Mouse (Mus musculus): ENCODE data around the gene Mut. TPM values are rescaled to one million over a fixed set of nuclear protein-coding genes. Genes with fewer than 3 reads are reported as not detected.

The Mut gene
- polyA plus RNA-seq (2015; fragmentation: Nextera tagmentation; extraction: Ambion mirVana) = 22.4 and 25.7 TPM in 2 replicates

DNA sequence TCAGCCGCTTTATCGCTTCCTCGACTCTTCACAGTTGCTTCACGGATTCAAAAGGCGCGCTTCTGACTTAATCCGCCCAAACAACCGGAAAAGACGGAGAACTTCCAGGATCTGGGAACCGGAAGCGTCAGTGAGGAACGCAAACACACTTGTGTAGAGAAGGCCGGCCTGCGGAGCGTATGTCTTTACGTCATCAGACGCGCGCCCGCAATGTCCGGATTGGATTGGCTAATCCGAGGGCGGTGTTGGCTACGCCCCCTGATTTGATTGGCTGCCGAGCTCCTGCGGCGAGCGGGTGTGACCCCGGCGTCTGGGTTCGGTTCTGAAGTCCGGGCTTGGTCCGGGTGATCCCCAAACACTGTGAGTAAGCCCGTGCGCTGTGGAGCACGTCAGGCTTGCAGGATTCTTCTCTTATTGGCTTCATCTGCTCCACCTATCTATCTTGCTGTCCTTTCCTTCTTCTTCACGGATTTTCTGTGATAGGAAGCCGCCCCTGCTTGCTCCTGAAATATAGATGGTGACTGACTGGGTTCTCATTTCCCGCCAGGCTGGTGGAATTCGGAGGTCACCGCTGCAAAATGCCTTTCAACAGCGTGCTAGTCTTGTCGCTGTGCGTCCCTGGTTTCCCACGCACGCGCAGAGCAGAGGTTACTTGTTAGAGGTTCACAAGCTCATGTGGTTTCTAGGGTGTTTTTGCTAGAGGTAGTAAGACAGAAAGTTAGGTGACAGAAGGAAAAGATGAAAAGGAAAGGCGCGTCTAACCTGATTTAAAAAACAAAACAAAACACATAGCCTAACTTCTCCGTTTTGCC is at the start of gene Mut, which contains the start of gene Cenpq:
Gene Mut, plus strand, starts transcription at position 266 of the 812 bp plus-strand sequence.
Gene Cenpq, minus strand, starts transcription at position 628 of the 812 bp plus-strand sequence.
- H3K27me3 ChIP-seq (replicated peaks; ENCODE audit: control insufficient read depth, insufficient read depth, low read length) = no peaks in the 10 kb centered on the region
- H3K9me3 ChIP-seq (ENCODE audit: control insufficient read depth) = no peaks in the 10 kb centered on the region
- WGBS = 0% methylated on average over 50 of the region's 50 CpGs
- peaks cover 13% of the 10 kb centered on the region for H3K36me3 ChIP-seq (ENCODE audit: control insufficient read depth, insufficient read depth)
- TF ChIP-seq CTCF (IDR thresholded peaks at IDR 0.05; ENCODE audit: low read depth) = no peak
- H3K4me1 ChIP-seq (replicated peaks; ENCODE audit: control insufficient read depth, insufficient read depth, low read length) = no peaks in the 10 kb centered on the region
- peak within 1 kb of the TSS; percentile 64 for H3K4me3 ChIP-seq (ENCODE audit: low read depth, low read length)
- peak within 1 kb of the TSS; percentile 82 for H3K4me2 ChIP-seq (replicated peaks; ENCODE audit: low read depth)
- peak within 1 kb of the TSS; percentile 62 for H3K9ac ChIP-seq (ENCODE audit: low read depth, low read length)
- peak within 1 kb of the TSS; percentile 82 for H3K27ac ChIP-seq (ENCODE audit: low read depth, low read length)
- ATAC-seq = peak; percentile 100

DNA sequence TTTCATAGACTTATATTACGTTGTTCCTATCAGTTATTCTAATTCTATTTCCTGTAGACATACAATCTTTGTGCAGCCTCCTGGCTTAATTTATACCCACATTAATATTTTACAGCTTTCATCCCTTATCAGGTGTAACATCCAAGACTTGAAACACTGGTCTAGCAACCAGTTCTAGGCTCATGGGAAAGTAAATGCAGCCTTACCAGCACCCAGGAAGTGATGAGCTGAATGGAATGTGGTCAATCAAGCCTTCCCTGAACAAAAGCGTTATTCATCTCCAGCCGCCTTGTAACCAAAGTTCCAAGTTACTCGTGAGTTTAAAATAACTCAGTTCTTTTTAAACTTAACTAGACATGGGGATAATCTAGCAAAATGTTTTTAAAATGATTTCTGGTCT is 49.3 kb upstream of the Mut start:
- H3K27me3 ChIP-seq (replicated peaks; ENCODE audit: control insufficient read depth, insufficient read depth, low read length) = no peaks in the 10 kb centered on the region
- H3K27ac ChIP-seq (ENCODE audit: low read depth, low read length) = no peak overlapping the region
- no peaks in the 10 kb centered on the region for H3K9me3 ChIP-seq (ENCODE audit: control insufficient read depth)
- no peaks in the 10 kb centered on the region for H3K36me3 ChIP-seq (ENCODE audit: control insufficient read depth, insufficient read depth)
- H3K9ac ChIP-seq (ENCODE audit: low read depth, low read length) = no peak overlapping the region
- TF ChIP-seq CTCF (IDR thresholded peaks at IDR 0.05; ENCODE audit: low read depth) = no peak
- no peak for ATAC-seq
- H3K4me3 ChIP-seq (ENCODE audit: low read depth, low read length) = no peak overlapping the region
- no peak overlapping the region for H3K4me2 ChIP-seq (replicated peaks; ENCODE audit: low read depth)
- no peaks in the 10 kb centered on the region for H3K4me1 ChIP-seq (replicated peaks; ENCODE audit: control insufficient read depth, insufficient read depth, low read length)
- 39% methylated on average over 4 of the region's 4 CpGs for WGBS

DNA sequence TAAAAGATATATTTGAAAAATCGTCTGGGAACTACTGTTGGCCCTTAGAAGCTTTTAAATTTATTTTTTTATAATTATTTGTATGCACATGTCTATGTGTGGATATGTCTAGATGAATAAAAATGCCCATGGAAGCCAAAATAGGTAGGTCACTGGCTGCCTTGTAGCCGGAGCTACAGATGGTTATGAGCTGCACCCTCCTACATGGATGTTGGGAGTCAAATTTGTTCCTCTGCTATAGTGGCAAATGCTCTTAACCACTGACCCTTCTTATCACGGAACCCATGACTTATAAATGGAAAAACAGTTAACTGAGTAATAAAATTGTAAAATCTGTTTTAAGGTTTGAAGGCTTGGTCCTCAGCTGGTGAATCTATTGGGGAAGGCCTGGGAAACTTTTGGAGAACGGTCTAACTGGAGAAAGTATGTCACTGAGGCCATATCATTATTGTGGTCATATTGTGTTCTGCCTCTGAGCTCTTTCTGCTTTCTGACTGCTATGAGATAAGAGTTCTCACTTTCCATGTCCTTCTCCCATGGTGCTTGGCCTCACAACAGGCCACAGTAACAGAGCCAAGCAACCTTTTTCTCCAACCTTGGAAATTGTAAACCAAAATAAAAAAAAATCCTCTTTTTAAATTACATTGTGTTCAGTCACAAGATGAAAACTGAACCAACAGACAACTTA is 46.5 kb upstream of the Mut start:
- Histone ChIP-seq H3K27me3 (replicated peaks; ENCODE audit: control insufficient read depth, insufficient read depth, low read length) (no peaks in the 10 kb centered on the region), H3K27ac (ENCODE audit: low read depth, low read length) (no peak overlapping the region), H3K36me3 (ENCODE audit: control insufficient read depth, insufficient read depth) (no peaks in the 10 kb centered on the region), H3K9ac (ENCODE audit: low read depth, low read length) (no peak overlapping the region), H3K9me3 (ENCODE audit: control insufficient read depth) (no peaks in the 10 kb centered on the region), H3K4me3 (ENCODE audit: low read depth, low read length) (no peak overlapping the region), H3K4me1 (replicated peaks; ENCODE audit: control insufficient read depth, insufficient read depth, low read length) (no peaks in the 10 kb centered on the region), H3K4me2 (replicated peaks; ENCODE audit: low read depth) (no peak overlapping the region)
- 65% methylated on average over 4 of the region's 4 CpGs for WGBS
- no peak for ATAC-seq
- TF ChIP-seq CTCF (IDR thresholded peaks at IDR 0.05; ENCODE audit: low read depth) = no peak

DNA sequence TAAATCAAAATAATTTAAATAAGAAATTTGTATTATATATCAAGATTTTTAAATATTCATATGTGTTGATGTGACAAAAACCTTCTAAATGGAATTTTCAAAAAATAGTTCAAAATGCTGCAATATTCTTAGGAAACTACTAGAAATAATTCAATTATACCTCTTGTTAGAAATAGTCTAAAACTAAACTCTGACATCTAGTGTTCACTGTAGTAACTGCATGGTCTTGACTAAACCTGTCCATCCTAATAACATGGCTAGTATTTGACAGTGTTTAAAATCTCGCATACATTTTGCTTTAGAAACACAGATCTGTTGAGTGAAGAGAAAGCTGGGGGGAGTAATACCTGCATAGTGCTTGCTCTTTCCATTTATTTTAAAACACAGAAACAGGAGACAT is 37.6 kb upstream of the Mut start:
- ATAC-seq = no peak
- 64% methylated on average over 1 of the region's 1 CpGs for whole genome bisulfite sequencing
- TF ChIP-seq CTCF (IDR thresholded peaks at IDR 0.05; ENCODE audit: low read depth) = peak; percentile 73

DNA sequence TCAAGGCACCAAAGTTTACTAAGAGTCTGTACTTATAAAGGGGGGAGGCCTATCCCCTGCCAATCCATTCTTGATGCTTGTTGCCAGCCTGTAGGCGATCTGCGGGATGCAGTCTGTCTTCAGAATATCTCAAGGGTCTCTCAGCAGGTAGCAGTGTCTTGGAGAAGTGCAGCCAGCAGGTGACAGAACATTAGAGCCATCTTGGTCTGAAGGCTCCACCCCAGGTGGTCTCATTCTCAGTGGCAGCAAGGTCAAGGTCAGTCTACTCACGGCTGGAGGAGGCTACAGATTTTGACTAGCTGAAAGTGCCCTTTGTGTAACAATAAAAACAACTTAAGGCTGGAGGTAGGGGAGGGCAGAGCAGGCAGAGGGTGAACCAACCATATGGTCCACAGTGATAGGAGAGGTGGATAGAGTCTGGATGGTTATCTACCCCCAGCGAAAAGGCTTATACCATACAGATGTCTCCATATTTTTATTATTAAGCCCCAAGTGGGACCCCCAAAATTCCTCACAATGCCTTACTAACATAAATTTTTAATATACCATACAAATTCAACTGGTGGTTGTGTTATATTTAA is 34.6 kb upstream of the Mut start:
- H3K4me3 ChIP-seq (ENCODE audit: low read depth, low read length) = no peak overlapping the region
- no peak overlapping the region for H3K4me2 ChIP-seq (replicated peaks; ENCODE audit: low read depth)
- H3K4me1 ChIP-seq (replicated peaks; ENCODE audit: control insufficient read depth, insufficient read depth, low read length) = no peaks in the 10 kb centered on the region
- WGBS = 63% methylated on average over 4 of the region's 4 CpGs
- H3K27ac ChIP-seq (ENCODE audit: low read depth, low read length) = no peak overlapping the region
- H3K9ac ChIP-seq (ENCODE audit: low read depth, low read length) = no peak overlapping the region
- H3K27me3 ChIP-seq (replicated peaks; ENCODE audit: control insufficient read depth, insufficient read depth, low read length) = no peaks in the 10 kb centered on the region
- no peaks in the 10 kb centered on the region for H3K9me3 ChIP-seq (ENCODE audit: control insufficient read depth)
- ATAC-seq = no peak
- no peak for TF ChIP-seq CTCF (IDR thresholded peaks at IDR 0.05; ENCODE audit: low read depth)
- no peaks in the 10 kb centered on the region for H3K36me3 ChIP-seq (ENCODE audit: control insufficient read depth, insufficient read depth)

More for the DNA sequence above, 37.6 kb upstream of the Mut start:
- Histone ChIP-seq H3K4me1 (replicated peaks; ENCODE audit: control insufficient read depth, insufficient read depth, low read length) (no peaks in the 10 kb centered on the region), H3K4me2 (replicated peaks; ENCODE audit: low read depth) (no peak overlapping the region), H3K27me3 (replicated peaks; ENCODE audit: control insufficient read depth, insufficient read depth, low read length) (no peaks in the 10 kb centered on the region), H3K36me3 (ENCODE audit: control insufficient read depth, insufficient read depth) (no peaks in the 10 kb centered on the region), H3K9ac (ENCODE audit: low read depth, low read length) (no peak overlapping the region), H3K4me3 (ENCODE audit: low read depth, low read length) (no peak overlapping the region), H3K27ac (ENCODE audit: low read depth, low read length) (no peak overlapping the region), H3K9me3 (ENCODE audit: control insufficient read depth) (no peaks in the 10 kb centered on the region)

DNA sequence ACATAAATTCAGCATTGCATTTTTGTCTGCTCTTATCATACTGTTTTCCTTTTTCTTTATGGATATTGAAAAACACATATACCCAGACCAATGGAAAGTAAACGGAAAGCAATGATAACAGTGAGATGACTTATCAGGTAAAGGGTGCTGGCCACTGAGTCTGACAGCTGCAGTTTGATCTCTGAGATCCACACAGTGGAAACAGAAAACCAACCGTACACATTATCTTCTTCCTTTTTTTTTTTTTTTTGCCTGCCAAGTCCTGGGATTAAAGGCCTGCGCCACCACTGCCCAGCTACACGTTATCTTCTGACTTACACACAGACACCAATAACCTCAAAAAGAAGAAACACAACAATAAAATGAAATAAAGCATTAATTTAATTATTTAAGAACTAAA is 31.1 kb upstream of the Mut start:
- H3K27ac ChIP-seq (ENCODE audit: low read depth, low read length) = no peak overlapping the region
- TF ChIP-seq CTCF (IDR thresholded peaks at IDR 0.05; ENCODE audit: low read depth) = no peak

More for the DNA sequence above, 31.1 kb upstream of the Mut start:
- 65% methylated on average over 4 of the region's 4 CpGs for WGBS
- Histone ChIP-seq H3K4me3 (ENCODE audit: low read depth, low read length) (no peak overlapping the region), H3K27me3 (replicated peaks; ENCODE audit: control insufficient read depth, insufficient read depth, low read length) (no peaks in the 10 kb centered on the region), H3K36me3 (ENCODE audit: control insufficient read depth, insufficient read depth) (no peaks in the 10 kb centered on the region), H3K9ac (ENCODE audit: low read depth, low read length) (no peak overlapping the region), H3K4me2 (replicated peaks; ENCODE audit: low read depth) (no peak overlapping the region), H3K4me1 (replicated peaks; ENCODE audit: control insufficient read depth, insufficient read depth, low read length) (no peaks in the 10 kb centered on the region), H3K9me3 (ENCODE audit: control insufficient read depth) (no peaks in the 10 kb centered on the region)
- no peak for ATAC-seq

Data from intestine, postnatal 0 days (tissue).